Mouse (Mus musculus) natural killer cell, adult 2 months (primary cell): ENCODE results near the gene Tjap1.
A peak's percentile ranks its signal among the peaks of the same experiment; 100 is the strongest.

Experiments used
- DNase-seq, 2 experiments: peaks; one replicate each; pipeline ENCODE4 v3.0.0; 2022; ENCODE audit warnings: low spot score in 2 of 2

Gene Tjap1

GRCm38 (mm10) chr17:46252571-46253451, 30.0 kb downstream of the Tjap1 start:
- DNase-seq: peak; percentile 38 to 57

GRCm38 (mm10) chr17:46251174-46251573, 31.7 kb downstream of the Tjap1 start:
- DNase-seq: no peak

- DNase-seq: no peak
Observed at GRCm38 (mm10) chr17:46248189-46248522, 34.7 kb downstream of the Tjap1 start.

GRCm38 (mm10) chr17:46247512-46248188, 35.2 kb downstream of the Tjap1 start, which contains the start of the genes Polr1c and Yipf3:
TSS of gene Polr1c (minus strand) at chr17:46248054.
TSS of gene Yipf3 (plus strand) at chr17:46248080.
- DNase-seq: peak; percentile 93

- DNase-seq: no peak
Observed at GRCm38 (mm10) chr17:46244579-46244978, 38.2 kb downstream of the Tjap1 start.

- no peak for DNase-seq
Observed at GRCm38 (mm10) chr17:46243624-46244023, 39.2 kb downstream of the Tjap1 start.

GRCm38 (mm10) chr17:46242993-46243392, 39.8 kb downstream of the Tjap1 start:
- DNase-seq: no peak

- no peak for DNase-seq
Observed at GRCm38 (mm10) chr17:46242274-46242673, 40.6 kb downstream of the Tjap1 start.

GRCm38 (mm10) chr17:46241471-46241870, 41.4 kb downstream of the Tjap1 start:
- no peak for DNase-seq

GRCm38 (mm10) chr17:46239516-46240114, 43.2 kb downstream of the Tjap1 start:
- no peak for DNase-seq

- DNase-seq: no peak
Observed at GRCm38 (mm10) chr17:46237480-46237879, 45.3 kb downstream of the Tjap1 start.

- DNase-seq: no peak
Observed at GRCm38 (mm10) chr17:46237079-46237478, 45.7 kb downstream of the Tjap1 start.

- no peak for DNase-seq
Observed at GRCm38 (mm10) chr17:46236067-46236466, 46.8 kb downstream of the Tjap1 start.

GRCm38 (mm10) chr17:46227576-46227975, 55.2 kb downstream of the Tjap1 start:
- DNase-seq: no peak

GRCm38 (mm10) chr17:46221601-46222000, 61.2 kb downstream of the Tjap1 start:
- DNase-seq: no peak

GRCm38 (mm10) chr17:46210550-46210949, 72.3 kb downstream of the Tjap1 start:
- DNase-seq: no peak
